Mouse (Mus musculus): Measurements from ENCODE around the gene Trappc3. TPM values are rescaled to one million over a fixed set of nuclear protein-coding genes. Genes with fewer than 3 reads are reported as not detected.
A peak's percentile ranks its signal among the peaks of the same experiment; 100 is the strongest.

The Trappc3 gene
- polyA plus RNA-seq, 1 experiment from 2014 or later, result 45.4 TPM

- Histone ChIP-seq H3K4me3 (ENCODE audit: low read depth, low read length) (no peak overlapping the region), H3K4me2 (ENCODE audit: low read depth) (no peak overlapping the region), H3K36me3 (ENCODE audit: control insufficient read depth, insufficient read depth, low read length) (no peaks in the 10 kb centered on the region), H3K27ac (ENCODE audit: low read depth, low read length) (no peak overlapping the region), H3K4me1 (ENCODE audit: control insufficient read depth, insufficient read depth, low read length) (0 out of 2 replicates have a peak, but pooled peaks cover 3% of the 10 kb centered on the region), H3K9me3 (ENCODE audit: control insufficient read depth, low read length) (no peaks in the 10 kb centered on the region), H3K9ac (ENCODE audit: low read length) (no peak overlapping the region), H3K27me3 (ENCODE audit: control insufficient read depth, insufficient read depth, low read length) (peaks cover 11% of the 10 kb centered on the region)
- no peak for ATAC-seq (ENCODE audit: insufficient read depth, low FRiP score, low TSS enrichment)
- DNase-seq (ENCODE audit: low spot score), result no peak
- WGBS, result 61% methylated on average over 9 of the region's 9 CpGs
These were observed 19.6 kb downstream of the Trappc3 start for GRCm38 (mm10) chr4:126281706-126282105.

GRCm38 (mm10) chr4:126283582-126283981 is 21.5 kb downstream of the Trappc3 start:
- 89% methylated on average over 8 of the region's 8 CpGs for WGBS
- H3K27ac ChIP-seq (ENCODE audit: low read depth, low read length), result no peak overlapping the region
- peaks cover 29% of the 10 kb centered on the region for H3K27me3 ChIP-seq (ENCODE audit: control insufficient read depth, insufficient read depth, low read length)
- no peak overlapping the region for H3K4me2 ChIP-seq (ENCODE audit: low read depth)
- H3K9me3 ChIP-seq (ENCODE audit: control insufficient read depth, low read length), result no peaks in the 10 kb centered on the region
- no peak for ATAC-seq (ENCODE audit: insufficient read depth, low FRiP score, low TSS enrichment)
- DNase-seq (ENCODE audit: low spot score), result no peak
- H3K9ac ChIP-seq (ENCODE audit: low read length), result no peak overlapping the region
- H3K4me1 ChIP-seq (ENCODE audit: control insufficient read depth, insufficient read depth, low read length), result 0 out of 2 replicates have a peak, but pooled peaks cover 5% of the 10 kb centered on the region
- H3K4me3 ChIP-seq (ENCODE audit: low read depth, low read length), result no peak overlapping the region
- H3K36me3 ChIP-seq (ENCODE audit: control insufficient read depth, insufficient read depth, low read length), result no peaks in the 10 kb centered on the region

- Histone ChIP-seq H3K9me3 (ENCODE audit: control insufficient read depth, low read length) (no peaks in the 10 kb centered on the region), H3K4me2 (ENCODE audit: low read depth) (peak within 1 kb of the TSS; percentile 43), H3K9ac (ENCODE audit: low read length) (peak within 1 kb of the TSS; percentile 41; the same call in 1 of the 2 replicates), H3K4me1 (ENCODE audit: control insufficient read depth, insufficient read depth, low read length) (0 out of 2 replicates have a peak, but pooled peaks cover 5% of the 10 kb centered on the region), H3K27me3 (ENCODE audit: control insufficient read depth, insufficient read depth, low read length) (peaks cover 32% of the 10 kb centered on the region), H3K36me3 (ENCODE audit: control insufficient read depth, insufficient read depth, low read length) (no peaks in the 10 kb centered on the region), H3K4me3 (ENCODE audit: low read depth, low read length) (peak within 1 kb of the TSS; percentile 32), H3K27ac (ENCODE audit: low read depth, low read length) (no peak within 1 kb of the TSS)
- DNase-seq (ENCODE audit: low spot score), result no peak
- 4% methylated on average over 27 of the region's 42 CpGs for WGBS
- ATAC-seq (ENCODE audit: insufficient read depth, low FRiP score, low TSS enrichment), result no peak
These were observed 24.4 kb downstream of the Trappc3 start, which contains the start of gene Col8a2 for GRCm38 (mm10) chr4:126286492-126286891. TSS of gene Col8a2 (plus strand) at chr4:126286793.

GRCm38 (mm10) chr4:126287302-126287995 is 25.3 kb downstream of the Trappc3 start:
- H3K4me3 ChIP-seq (ENCODE audit: low read depth, low read length), result no peak overlapping the region
- peaks cover 32% of the 10 kb centered on the region for H3K27me3 ChIP-seq (ENCODE audit: control insufficient read depth, insufficient read depth, low read length)
- no peak overlapping the region for H3K9ac ChIP-seq (ENCODE audit: low read length)
- H3K9me3 ChIP-seq (ENCODE audit: control insufficient read depth, low read length), result no peaks in the 10 kb centered on the region
- ATAC-seq (ENCODE audit: insufficient read depth, low FRiP score, low TSS enrichment) (no peak), DNase-seq (ENCODE audit: low spot score) (no peak)
- no peaks in the 10 kb centered on the region for H3K36me3 ChIP-seq (ENCODE audit: control insufficient read depth, insufficient read depth, low read length)
- WGBS, result 46% methylated on average over 11 of the region's 11 CpGs
- no peak overlapping the region for H3K27ac ChIP-seq (ENCODE audit: low read depth, low read length)
- H3K4me2 ChIP-seq (ENCODE audit: low read depth), result no peak overlapping the region
- H3K4me1 ChIP-seq (ENCODE audit: control insufficient read depth, insufficient read depth, low read length), result 0 out of 2 replicates have a peak, but pooled peaks cover 5% of the 10 kb centered on the region

- Histone ChIP-seq H3K27ac (ENCODE audit: low read depth, low read length) (no peak overlapping the region), H3K27me3 (ENCODE audit: control insufficient read depth, insufficient read depth, low read length) (peaks cover 32% of the 10 kb centered on the region), H3K4me1 (ENCODE audit: control insufficient read depth, insufficient read depth, low read length) (0 out of 2 replicates have a peak, but pooled peaks cover 5% of the 10 kb centered on the region), H3K9ac (ENCODE audit: low read length) (no peak overlapping the region), H3K9me3 (ENCODE audit: control insufficient read depth, low read length) (no peaks in the 10 kb centered on the region), H3K4me2 (ENCODE audit: low read depth) (no peak overlapping the region), H3K4me3 (ENCODE audit: low read depth, low read length) (no peak overlapping the region), H3K36me3 (ENCODE audit: control insufficient read depth, insufficient read depth, low read length) (no peaks in the 10 kb centered on the region)
- no peak for ATAC-seq (ENCODE audit: insufficient read depth, low FRiP score, low TSS enrichment)
- no peak for DNase-seq (ENCODE audit: low spot score)
- 44% methylated on average over 17 of the region's 17 CpGs for WGBS
These were observed 26.1 kb downstream of the Trappc3 start for GRCm38 (mm10) chr4:126288085-126288666.

- ATAC-seq (ENCODE audit: insufficient read depth, low FRiP score, low TSS enrichment), result no peak
- Histone ChIP-seq H3K9ac (ENCODE audit: low read length) (no peak overlapping the region), H3K4me2 (ENCODE audit: low read depth) (no peak overlapping the region), H3K36me3 (ENCODE audit: control insufficient read depth, insufficient read depth, low read length) (no peaks in the 10 kb centered on the region), H3K27me3 (ENCODE audit: control insufficient read depth, insufficient read depth, low read length) (peaks cover 32% of the 10 kb centered on the region), H3K4me3 (ENCODE audit: low read depth, low read length) (no peak overlapping the region), H3K9me3 (ENCODE audit: control insufficient read depth, low read length) (no peaks in the 10 kb centered on the region), H3K27ac (ENCODE audit: low read depth, low read length) (no peak overlapping the region), H3K4me1 (ENCODE audit: control insufficient read depth, insufficient read depth, low read length) (0 out of 2 replicates have a peak, but pooled peaks cover 5% of the 10 kb centered on the region)
- 87% methylated on average over 8 of the region's 8 CpGs for WGBS
- DNase-seq (ENCODE audit: low spot score), result no peak
These were observed 28.2 kb downstream of the Trappc3 start for GRCm38 (mm10) chr4:126290314-126290713.

- Histone ChIP-seq H3K27me3 (ENCODE audit: control insufficient read depth, insufficient read depth, low read length) (peaks cover 33% of the 10 kb centered on the region), H3K4me2 (ENCODE audit: low read depth) (no peak overlapping the region), H3K36me3 (ENCODE audit: control insufficient read depth, insufficient read depth, low read length) (no peaks in the 10 kb centered on the region), H3K4me3 (ENCODE audit: low read depth, low read length) (no peak overlapping the region), H3K9me3 (ENCODE audit: control insufficient read depth, low read length) (no peaks in the 10 kb centered on the region), H3K9ac (ENCODE audit: low read length) (no peak overlapping the region), H3K27ac (ENCODE audit: low read depth, low read length) (no peak overlapping the region), H3K4me1 (ENCODE audit: control insufficient read depth, insufficient read depth, low read length) (0 out of 2 replicates have a peak, but pooled peaks cover 5% of the 10 kb centered on the region)
- ATAC-seq (ENCODE audit: insufficient read depth, low FRiP score, low TSS enrichment), result no peak
- 49% methylated on average over 11 of the region's 13 CpGs for WGBS
- DNase-seq (ENCODE audit: low spot score), result no peak
These were observed 29.1 kb downstream of the Trappc3 start for GRCm38 (mm10) chr4:126291196-126291595.

GRCm38 (mm10) chr4:126295152-126295551 is 33.0 kb downstream of the Trappc3 start:
- H3K27ac ChIP-seq (ENCODE audit: low read depth, low read length), result no peak overlapping the region
- H3K4me2 ChIP-seq (ENCODE audit: low read depth), result no peak overlapping the region
- H3K27me3 ChIP-seq (ENCODE audit: control insufficient read depth, insufficient read depth, low read length), result peaks cover 36% of the 10 kb centered on the region
- no peak overlapping the region for H3K9ac ChIP-seq (ENCODE audit: low read length)
- peaks cover 7% of the 10 kb centered on the region for H3K4me1 ChIP-seq (ENCODE audit: control insufficient read depth, insufficient read depth, low read length)
- H3K36me3 ChIP-seq (ENCODE audit: control insufficient read depth, insufficient read depth, low read length), result no peaks in the 10 kb centered on the region
- DNase-seq (ENCODE audit: low spot score) (no peak), ATAC-seq (ENCODE audit: insufficient read depth, low FRiP score, low TSS enrichment) (no peak)
- no peak overlapping the region for H3K4me3 ChIP-seq (ENCODE audit: low read depth, low read length)
- 74% methylated on average over 6 of the region's 6 CpGs for WGBS
- no peaks in the 10 kb centered on the region for H3K9me3 ChIP-seq (ENCODE audit: control insufficient read depth, low read length)

GRCm38 (mm10) chr4:126295937-126296336 is 33.8 kb downstream of the Trappc3 start:
- no peak overlapping the region for H3K9ac ChIP-seq (ENCODE audit: low read length)
- DNase-seq (ENCODE audit: low spot score) (no peak), ATAC-seq (ENCODE audit: insufficient read depth, low FRiP score, low TSS enrichment) (no peak)
- no peak overlapping the region for H3K27ac ChIP-seq (ENCODE audit: low read depth, low read length)
- peaks cover 9% of the 10 kb centered on the region for H3K4me1 ChIP-seq (ENCODE audit: control insufficient read depth, insufficient read depth, low read length)
- H3K27me3 ChIP-seq (ENCODE audit: control insufficient read depth, insufficient read depth, low read length), result peaks cover 44% of the 10 kb centered on the region
- no peak overlapping the region for H3K4me2 ChIP-seq (ENCODE audit: low read depth)
- no peak overlapping the region for H3K4me3 ChIP-seq (ENCODE audit: low read depth, low read length)
- no peaks in the 10 kb centered on the region for H3K36me3 ChIP-seq (ENCODE audit: control insufficient read depth, insufficient read depth, low read length)
- H3K9me3 ChIP-seq (ENCODE audit: control insufficient read depth, low read length), result no peaks in the 10 kb centered on the region
- 33% methylated on average over 4 of the region's 4 CpGs for WGBS
